Mouse (Mus musculus): ENCODE measurements at regions not wholly inside any gene's neighbourhood (a gene's known extent, or its start where the extent isn't known, plus 50 kb on each side); places are given as distances from the start of the nearest gene placed in this dataset.

DNA sequence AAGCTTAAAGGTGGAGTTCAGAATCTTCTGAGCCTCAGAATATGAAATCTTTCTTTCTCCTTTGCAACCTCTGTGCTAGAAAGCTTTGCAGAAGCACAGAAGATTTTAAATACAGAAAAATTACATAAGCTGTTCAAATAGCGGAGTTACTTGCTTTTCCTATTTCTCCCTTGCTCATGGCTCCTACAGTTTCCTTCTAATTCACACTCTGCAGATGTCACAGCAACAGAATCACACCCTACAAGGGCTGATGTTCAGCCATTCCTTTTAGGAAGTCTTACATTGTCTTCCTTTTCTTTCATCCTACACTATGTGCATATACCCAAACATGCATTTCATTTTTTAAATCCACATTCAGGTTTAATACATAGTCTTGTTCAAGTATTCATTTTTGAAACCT is 285.3 kb upstream of the Cobl start:
- TF ChIP-seq TCF12 (IDR thresholded peaks at IDR 0.05; ENCODE audit: low read depth, low read length) (no peak), MAX (IDR thresholded peaks at IDR 0.05; ENCODE audit: low read length) (no peak)

Measured in CH12.LX (cell line).